7 mouse cellular contexts compared by ENCODE assay signal in the genomic region with DNA sequence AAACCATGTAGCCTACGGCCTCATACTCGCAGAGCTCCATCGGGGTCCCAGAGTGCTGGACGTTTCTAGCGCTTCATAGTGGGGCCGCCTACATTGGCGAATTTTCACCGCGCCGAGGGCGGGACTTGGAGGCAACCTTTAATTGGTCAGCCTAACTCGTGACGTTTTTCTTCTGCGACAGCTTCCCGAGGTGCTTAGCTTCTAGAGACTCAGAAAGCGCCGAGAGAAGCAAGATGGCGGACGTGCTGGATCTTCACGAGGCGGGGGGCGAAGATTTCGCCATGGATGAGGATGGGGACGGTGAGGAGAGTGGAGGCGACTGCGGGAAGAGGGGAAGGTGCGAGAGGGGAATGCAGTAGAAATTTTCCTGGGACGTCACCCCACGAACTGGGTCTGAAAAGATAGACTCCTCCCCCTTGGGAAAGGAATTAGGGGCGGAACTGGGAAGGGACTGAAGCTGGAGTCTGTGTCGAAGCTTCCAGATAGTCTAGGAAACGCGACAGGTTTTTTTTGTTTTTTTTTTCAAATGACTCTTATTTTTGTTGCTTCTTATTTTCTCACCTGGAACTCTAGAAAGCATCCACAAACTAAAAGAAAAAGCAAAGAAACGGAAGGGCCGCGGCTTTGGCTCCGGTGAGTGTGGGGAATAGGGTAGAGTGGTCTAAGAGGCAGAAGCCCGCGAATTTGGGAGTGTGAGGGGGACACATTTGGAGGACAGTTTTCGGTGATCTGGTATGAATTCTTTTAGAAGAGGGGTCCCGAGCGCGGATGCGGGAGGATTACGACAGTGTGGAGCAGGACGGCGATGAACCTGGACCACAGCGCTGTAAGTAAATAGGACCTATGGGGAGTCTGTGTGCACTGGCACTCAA. TPM values are rescaled to one million over a fixed set of nuclear protein-coding genes. Genes with fewer than 3 reads are reported as not detected.
DNase-seq lines count a peak whose midpoint lies in the region; ATAC-seq lines count a peak whose summit lies in the region.

Gene Rbm8a, plus strand, starts transcription at position 205 of the 872 bp plus-strand sequence.

- no peaks in the 10 kb centered on the region for H3K9me3 ChIP-seq in intestine, embryonic 16.5 days (ENCODE audit: control insufficient read depth, low read length)
- H3K9me3 ChIP-seq in midbrain, embryonic 11.5 days (ENCODE audit: control insufficient read depth, low read length), result no peaks in the 10 kb centered on the region

- peak; percentile 96 for ATAC-seq in intestine, embryonic 16.5 days
- ATAC-seq in midbrain, embryonic 11.5 days (ENCODE audit: low FRiP score), result peak; percentile 95

- under 1% methylated on average over 48 of the region's 48 CpGs for WGBS in intestine, embryonic 16.5 days
- WGBS in midbrain, embryonic 11.5 days, result 1% methylated on average over 48 of the region's 48 CpGs

- H3K27ac ChIP-seq in intestine, embryonic 16.5 days (ENCODE audit: low read length), result peak within 1 kb of the TSS; percentile 72
- H3K27ac ChIP-seq in midbrain, embryonic 11.5 days (ENCODE audit: low read depth, low read length), result no peak within 1 kb of the TSS; the same call in 1 of the 2 replicates

- H3K4me1 ChIP-seq in intestine, embryonic 16.5 days (ENCODE audit: control insufficient read depth, insufficient read depth, low read length), result peaks cover 11% of the 10 kb centered on the region
- H3K4me1 ChIP-seq in midbrain, embryonic 11.5 days (ENCODE audit: control insufficient read depth, insufficient read depth, low read length), result peaks cover 14% of the 10 kb centered on the region

- H3K9ac ChIP-seq in intestine, embryonic 16.5 days (ENCODE audit: low read depth, low read length), result peak within 1 kb of the TSS; percentile 81
- peak within 1 kb of the TSS; percentile 73 for H3K9ac ChIP-seq in midbrain, embryonic 11.5 days (ENCODE audit: low read length)

- DNase-seq in adrenal gland, adult 8-10 months, result peak; percentile 95
- DNase-seq in embryo, embryonic 9.5 days (ENCODE audit: extremely low spot score), result peak; percentile 95
- DNase-seq in gastrocnemius, postnatal 4 days (ENCODE audit: low spot score in 2 of 2), result peak; percentile 88 to 96
- peak; percentile 96 to 97 for DNase-seq in left cerebral cortex, postnatal 36 days (ENCODE audit: low spot score in 2 of 2)
- DNase-seq in midbrain, embryonic 11.5 days (ENCODE audit: low spot score, missing footprints), result peak; percentile 100
- DNase-seq in skeletal muscle tissue, adult 2 months (ENCODE audit: low read depth, low spot score), result peak; percentile 97

- H3K4me3 ChIP-seq in intestine, embryonic 16.5 days (ENCODE audit: low read length), result peak within 1 kb of the TSS; percentile 76
- peak within 1 kb of the TSS; percentile 74 for H3K4me3 ChIP-seq in midbrain, embryonic 11.5 days (ENCODE audit: low read depth, low read length)

- intact Hi-C loops in left cerebral cortex, postnatal 36 days (cut with DNase I), result loop anchor here (2.0 to 10.0 kb wide), 2 partner anchors 27 to 45 kb away; no protein-coding TSS in a partner anchor

- H3K27me3 ChIP-seq in intestine, embryonic 16.5 days (replicated peaks; ENCODE audit: control insufficient read depth, insufficient read depth, low read length), result no peaks in the 10 kb centered on the region
- H3K27me3 ChIP-seq in midbrain, embryonic 11.5 days (ENCODE audit: control insufficient read depth, insufficient read depth, low read length), result no peaks in the 10 kb centered on the region

- peak within 1 kb of the TSS; percentile 83 for H3K4me2 ChIP-seq in intestine, embryonic 16.5 days (ENCODE audit: low read depth, low read length)
- peak within 1 kb of the TSS; percentile 69 for H3K4me2 ChIP-seq in midbrain, embryonic 11.5 days

- H3K36me3 ChIP-seq in intestine, embryonic 16.5 days (ENCODE audit: control insufficient read depth, insufficient read depth, low read length), result no peaks in the 10 kb centered on the region
- peaks cover 5% of the 10 kb centered on the region; the same call in 1 of the 2 replicates for H3K36me3 ChIP-seq in midbrain, embryonic 11.5 days (ENCODE audit: control insufficient read depth, insufficient read depth, low read length)

RNA-seq across cellular contexts. Expression of gene Rbm8a, which starts in this region (rescaled TPM):
- total RNA-seq in adrenal gland, adult 8-10 months (2022), result 100 to 1,000 TPM in 1 of 4 experiments, 10 to 100 TPM in 3; 54.6 to 101 (median 71.7) TPM
- total RNA-seq in gastrocnemius, postnatal 4 days (2021), result 10 to 100 TPM; 67.3 to 77.2 TPM
- polyA plus RNA-seq in intestine, embryonic 16.5 days (2015; fragmentation: Nextera tagmentation; extraction: Ambion mirVana), result 100 and 103 TPM in 2 replicates
- total RNA-seq in left cerebral cortex, postnatal 36 days (2021), result 10 to 100 TPM; 37.4 to 43.7 TPM
- polyA plus RNA-seq in midbrain, embryonic 11.5 days (2014; fragmentation: Nextera tagmentation; extraction: Ambion mirVana), result 181 and 193 TPM in 2 replicates
